ENCODE assay signal across 26 mouse cellular contexts in the genomic region with DNA sequence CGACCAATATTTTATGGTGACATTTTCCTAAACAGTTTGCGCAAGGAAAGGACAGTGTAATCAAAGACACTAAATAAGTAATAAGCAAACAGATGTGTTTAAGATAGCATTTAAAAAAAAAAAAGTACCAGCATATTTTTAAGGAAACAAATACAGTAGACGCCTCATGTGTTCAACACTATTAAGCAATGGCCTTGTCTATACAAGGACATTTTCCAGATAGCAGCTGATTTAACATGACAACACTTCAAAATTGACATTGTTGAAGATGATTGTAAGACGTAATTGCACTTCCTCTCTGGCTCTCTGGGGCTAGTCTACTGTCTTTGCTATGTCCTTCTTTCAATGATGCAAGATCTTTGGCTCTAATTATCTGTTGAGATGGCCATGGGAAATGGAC.
"Had no signal": no experiment of that assay in that cellular context is flagged by ENCODE, and none has a peak within 500 bp of the region (broad histone marks: within the 10 kb centered on the region; RNA-seq: fewer than 3 reads in every experiment).

No protein-coding gene starts in this region.

- H3K27me3 ChIP-seq: heart, embryonic 13.5 days; heart, embryonic 15.5 days; hindbrain, embryonic 13.5 days; hindbrain, embryonic 15.5 days; kidney, embryonic 15.5 days; limb, embryonic 13.5 days; limb, embryonic 15.5 days had no signal

- H3K36me3 ChIP-seq: heart, embryonic 13.5 days; heart, embryonic 15.5 days; hindbrain, embryonic 13.5 days; hindbrain, embryonic 15.5 days; kidney, embryonic 15.5 days; limb, embryonic 13.5 days; limb, embryonic 15.5 days had no signal

- DNase-seq: gastrocnemius, adult 2 months; gastrocnemius, postnatal 10 days; gastrocnemius, postnatal 25 days; heart, adult 11 months; heart, adult 2 months; heart, postnatal 14 days; heart, postnatal 36 days; kidney, adult 11 months; kidney, adult 2 months; kidney, adult 9 months; kidney, postnatal 14 days; kidney, postnatal 36 days; layer of hippocampus, adult 9-11 months; layer of hippocampus, postnatal 36 days; left cerebral cortex, postnatal 4 days had no signal

- H3K27ac ChIP-seq: gastrocnemius, adult 2 months; heart, adult 2 months; heart, embryonic 13.5 days; heart, embryonic 15.5 days; hindbrain, embryonic 13.5 days; hindbrain, embryonic 15.5 days; hindbrain, postnatal 0 days; kidney, embryonic 15.5 days; kidney, postnatal 0 days; limb, embryonic 13.5 days; limb, embryonic 15.5 days had no signal

- H3K9me3 ChIP-seq: heart, embryonic 13.5 days; heart, embryonic 15.5 days; hindbrain, embryonic 13.5 days; hindbrain, embryonic 15.5 days; kidney, embryonic 15.5 days; limb, embryonic 13.5 days; limb, embryonic 15.5 days had no signal

- H3K4me2 ChIP-seq: heart, embryonic 11.5 days; heart, embryonic 13.5 days; heart, embryonic 15.5 days; hindbrain, embryonic 13.5 days; hindbrain, embryonic 15.5 days; kidney, embryonic 15.5 days; limb, embryonic 13.5 days; limb, embryonic 15.5 days had no signal

- H3K4me1 ChIP-seq: heart, embryonic 13.5 days; heart, embryonic 15.5 days; hindbrain, embryonic 13.5 days; hindbrain, embryonic 15.5 days had no signal

- H3K4me3 ChIP-seq: gastrocnemius, adult 2 months; heart, adult 2 months; heart, embryonic 13.5 days; heart, embryonic 15.5 days; hindbrain, embryonic 13.5 days; hindbrain, embryonic 15.5 days; kidney, embryonic 15.5 days; limb, embryonic 13.5 days; limb, embryonic 15.5 days had no signal

- ATAC-seq: hindbrain, postnatal 0 days; intestine, embryonic 16.5 days had no signal

- H3K9ac ChIP-seq: heart, embryonic 13.5 days; heart, embryonic 15.5 days; hindbrain, embryonic 13.5 days; hindbrain, embryonic 15.5 days; kidney, embryonic 15.5 days; limb, embryonic 13.5 days; limb, embryonic 15.5 days had no signal
